Mouse (Mus musculus): Measurements from ENCODE around the gene Chp2. TPM values are rescaled to one million over a fixed set of nuclear protein-coding genes. Genes with fewer than 3 reads are reported as not detected.

The Chp2 gene
- total and polyA plus RNA-seq, 3 experiments = not detected

DNA sequence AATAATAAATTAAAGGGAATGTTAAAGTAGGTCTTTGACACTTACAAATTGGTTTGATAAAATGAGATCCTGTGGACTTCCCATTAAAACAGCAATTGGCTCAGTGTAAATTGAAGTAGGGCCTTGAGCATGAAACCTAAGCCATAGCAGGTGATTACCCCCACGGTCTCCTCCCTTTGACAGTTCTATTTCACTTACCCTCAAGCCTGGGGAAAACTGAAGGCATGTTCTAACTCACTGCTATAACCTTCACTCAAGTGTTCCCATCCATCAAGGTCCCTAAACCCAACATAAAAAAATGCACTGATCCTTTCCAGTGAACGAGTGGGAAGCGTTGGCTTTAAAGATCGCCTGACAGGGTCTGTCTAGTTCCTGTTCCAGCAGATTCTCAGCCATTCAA lies 11.6 kb downstream of the Chp2 start:
- Histone ChIP-seq H3K27me3 (ENCODE audit: control insufficient read depth in 1 of 2, insufficient read depth in 2 of 2, low read length in 2 of 2) (no peaks in the 10 kb centered on the region; a peak in 1 of 4 replicates), H3K4me1 (ENCODE audit: control insufficient read depth in 1 of 2, insufficient read depth in 2 of 2, low read length in 2 of 2) (no peaks in the 10 kb centered on the region), H3K9ac (ENCODE audit: control insufficient read depth, low read depth, low read length, poor library complexity, severe bottlenecking) (no peak overlapping the region), H3K36me3 (ENCODE audit: control insufficient read depth in 1 of 2, insufficient read depth in 2 of 2, low read length in 2 of 2) (no peaks in the 10 kb centered on the region), H3K4me3 (ENCODE audit: control insufficient read depth in 1 of 2, insufficient read depth in 1 of 2, low read depth in 2 of 2, low read length in 2 of 2) (no peak overlapping the region), H3K79me2 (ENCODE audit: control insufficient read depth, insufficient read depth, low read length, poor library complexity) (no peaks in the 10 kb centered on the region), H3K27ac (ENCODE audit: control insufficient read depth, low read depth, low read length) (no peak overlapping the region), H3K9me3 (replicated peaks; ENCODE audit: insufficient read depth, low read length) (no peaks in the 10 kb centered on the region)
- no peak for TF ChIP-seq USF2 (IDR thresholded peaks at IDR 0.05; ENCODE audit: borderline replicate concordance in 1 of 2, insufficient read depth in 1 of 2, low read depth in 1 of 2, low read length in 2 of 2)
- TF ChIP-seq MAZ (IDR thresholded peaks at IDR 0.05; ENCODE audit: low read depth, low read length) = no peak
- no peak for TF ChIP-seq TAL1 (IDR thresholded peaks at IDR 0.05; ENCODE audit: low read length)
- TF ChIP-seq ZMIZ1 (IDR thresholded peaks at IDR 0.05; ENCODE audit: low read depth, low read length) = no peak
- no peak for TF ChIP-seq CTCF (IDR thresholded peaks at IDR 0.05 in 2 of 3, conservative IDR thresholded peaks at IDR 0.05 in 1 of 3; ENCODE audit: control insufficient read depth in 1 of 3, insufficient read depth in 1 of 3, low read depth in 2 of 3, low read length in 3 of 3, poor library complexity in 1 of 3, severe bottlenecking in 1 of 3)
- TF ChIP-seq POLR2A (IDR thresholded peaks at IDR 0.05; ENCODE audit: control insufficient read depth in 1 of 2, insufficient read depth in 1 of 2, low read depth in 1 of 2, low read length in 2 of 2, poor library complexity in 1 of 2) = no peak
- no peak for TF ChIP-seq ZKSCAN1 (IDR thresholded peaks at IDR 0.05; ENCODE audit: low read depth, low read length)
- no peak for TF ChIP-seq POLR2AphosphoS5 (IDR thresholded peaks at IDR 0.05; ENCODE audit: borderline replicate concordance, low read depth, low read length)
- no peak for TF ChIP-seq ETS1 (IDR thresholded peaks at IDR 0.05; ENCODE audit: low read depth, low read length)
- no peak for TF ChIP-seq MYB (IDR thresholded peaks at IDR 0.05; ENCODE audit: low read depth, low read length)
- no peak for TF ChIP-seq CHD1 (IDR thresholded peaks at IDR 0.05; ENCODE audit: low read depth, low read length)
- no peak for DNase-seq (ENCODE audit: low read depth, low spot score)

DNA sequence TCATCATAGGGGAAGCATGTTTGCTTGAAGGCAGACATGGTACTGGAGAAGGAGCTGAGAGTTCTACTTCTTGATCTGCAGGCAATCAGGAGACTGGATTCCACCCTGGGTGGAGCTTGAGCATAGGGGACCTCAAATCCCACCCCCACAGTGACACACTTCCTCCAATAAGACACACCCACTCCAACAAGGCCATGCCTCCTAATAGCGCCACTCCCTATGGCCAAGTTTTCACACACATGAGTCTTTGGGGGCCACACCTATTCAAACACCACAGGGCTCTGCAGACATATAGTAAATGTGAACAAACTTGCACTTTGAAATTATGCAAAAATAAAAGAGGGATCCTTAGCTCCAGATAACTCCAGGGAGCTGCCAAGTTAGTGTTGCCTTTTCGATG lies 19.6 kb downstream of the Chp2 start:
- Histone ChIP-seq H3K4me1 (ENCODE audit: control insufficient read depth in 1 of 2, insufficient read depth in 2 of 2, low read length in 2 of 2) (no peaks in the 10 kb centered on the region), H3K9ac (ENCODE audit: control insufficient read depth, low read depth, low read length, poor library complexity, severe bottlenecking) (no peak overlapping the region), H3K27me3 (ENCODE audit: control insufficient read depth in 1 of 2, insufficient read depth in 2 of 2, low read length in 2 of 2) (no peaks in the 10 kb centered on the region; a peak in 1 of 4 replicates), H3K79me2 (ENCODE audit: control insufficient read depth, insufficient read depth, low read length, poor library complexity) (no peaks in the 10 kb centered on the region), H3K27ac (ENCODE audit: control insufficient read depth, low read depth, low read length) (no peak overlapping the region), H3K9me3 (replicated peaks; ENCODE audit: insufficient read depth, low read length) (no peaks in the 10 kb centered on the region), H3K4me3 (ENCODE audit: control insufficient read depth in 1 of 2, insufficient read depth in 1 of 2, low read depth in 2 of 2, low read length in 2 of 2) (no peak overlapping the region), H3K36me3 (ENCODE audit: control insufficient read depth in 1 of 2, insufficient read depth in 2 of 2, low read length in 2 of 2) (no peaks in the 10 kb centered on the region)
- no peak for DNase-seq (ENCODE audit: low read depth, low spot score)
- TF ChIP-seq BHLHE40 (IDR thresholded peaks at IDR 0.05; ENCODE audit: borderline replicate concordance, low read depth, low read length) (no peak), USF2 (IDR thresholded peaks at IDR 0.05; ENCODE audit: borderline replicate concordance in 1 of 2, insufficient read depth in 1 of 2, low read depth in 1 of 2, low read length in 2 of 2) (no peak), ZKSCAN1 (IDR thresholded peaks at IDR 0.05; ENCODE audit: low read depth, low read length) (no peak), TBP (IDR thresholded peaks at IDR 0.05; ENCODE audit: low read depth, low read length) (no peak), SMC3 (IDR thresholded peaks at IDR 0.05; ENCODE audit: low read depth, low read length) (no peak), NRF1 (IDR thresholded peaks at IDR 0.05; ENCODE audit: insufficient read depth, low read depth, low read length, poor library complexity, severe bottlenecking) (no peak)
